Mouse (Mus musculus): ENCODE measurements around the gene Gja4. TPM values are rescaled to one million over a fixed set of nuclear protein-coding genes. Genes with fewer than 3 reads are reported as not detected.

Gja4 gene
- total RNA-seq, 2 experiments from 2014 or later = not detected

Other genes with a start within 250 kb of the Gja4 start
- gene Zmym6, start 236.7 kb downstream of the Gja4 start, total RNA-seq (2015) = 5.2 and 6.8 TPM in 2 replicates
- 8.1 and 9.1 TPM in 2 replicates for gene Zmym6, start 236.7 kb downstream of the Gja4 start, total RNA-seq (2017)
- gene Tmem35b, start 190.3 kb downstream of the Gja4 start, total RNA-seq (2015) = 11.8 and 13.9 TPM in 2 replicates
- 8.2 and 8.6 TPM in 2 replicates for gene Tmem35b, start 190.3 kb downstream of the Gja4 start, total RNA-seq (2017)
- not detected in 2 replicates for gene Dlgap3, start 144.8 kb downstream of the Gja4 start, total RNA-seq (2015)
- gene Dlgap3, start 144.8 kb downstream of the Gja4 start, total RNA-seq (2017) = not detected in 2 replicates
- gene Smim12, start 70.3 kb downstream of the Gja4 start, total RNA-seq (2015) = 33.9 and 37.3 TPM in 2 replicates
- 33.7 and 39.3 TPM in 2 replicates for gene Smim12, start 70.3 kb downstream of the Gja4 start, total RNA-seq (2017)
- gene Gjb3, start 16.8 kb upstream of the Gja4 start, total RNA-seq (2015) = 0.25 TPM in 1 of 2 replicates, not detected in the other
- gene Gjb3, start 16.8 kb upstream of the Gja4 start, total RNA-seq (2017) = 0.08 TPM in 1 of 2 replicates, not detected in the other
- gene Gjb4, start 40.0 kb upstream of the Gja4 start, total RNA-seq (2015) = not detected in 2 replicates
- 0.07 TPM in 1 of 2 replicates, not detected in the other for gene Gjb4, start 40.0 kb upstream of the Gja4 start, total RNA-seq (2017)
- gene Gjb5, start 44.1 kb upstream of the Gja4 start, total RNA-seq (2015) = not detected in 2 replicates
- gene Gjb5, start 44.1 kb upstream of the Gja4 start, total RNA-seq (2017) = not detected in 2 replicates

Data from megakaryocyte, adult 5-6 weeks (primary cell).